Mouse (Mus musculus) heart, postnatal 36 days (tissue): ENCODE results near the gene Rin3. TPM values are rescaled to one million over a fixed set of nuclear protein-coding genes. Genes with fewer than 3 reads are reported as not detected.

Source experiments
- total RNA-seq, 2 experiments: library from RNA; stranded (reverse); gene quantifications; 2 replicates each; pipeline ENCODE4 v1.2.3; 2021

Rin3 gene
- total RNA-seq, 2 experiments from 2014 or later, result 13.7 to 21.0 TPM

Other genes with a start within 250 kb of the Rin3 start
- gene Slc24a4, start 154.3 kb upstream of the Rin3 start, total RNA-seq, result 1 to 10 TPM; 1.3 to 2.0 TPM
- 10 to 100 TPM; 74.6 to 79.7 TPM for gene Lgmn, start 156.8 kb downstream of the Rin3 start, total RNA-seq
- gene Golga5, start 186.1 kb downstream of the Rin3 start, total RNA-seq, result 10 to 100 TPM; 27.3 to 29.8 TPM